Mouse (Mus musculus) C2C12 (cell line): ENCODE results near the gene Shank1. TPM values are rescaled to one million over a fixed set of nuclear protein-coding genes. Genes with fewer than 3 reads are reported as not detected.

Experiments
- H3K27me3 ChIP-seq: one replicate; pipeline ENCODE4 v1.6.1; 2011; ENCODE audit not compliant: control insufficient read depth, insufficient read depth, insufficient read length
- H3K36me3 ChIP-seq: one replicate; pipeline ENCODE4 v1.6.1; 2011; ENCODE audit not compliant: control insufficient read depth, insufficient read depth
- H3K4me3 ChIP-seq: one replicate; pipeline ENCODE4 v1.5.1; 2011; ENCODE audit warnings: mild to moderate bottlenecking, control low read depth; ENCODE audit not compliant: poor library complexity, insufficient read depth, severe bottlenecking
- H3K79me2 ChIP-seq: one replicate; pipeline ENCODE4 v1.6.1; 2011; ENCODE audit not compliant: control insufficient read depth, insufficient read depth
- H3K79me3 ChIP-seq: one replicate; pipeline ENCODE4 v1.6.1; 2011; ENCODE audit warnings: low read depth, control low read depth
- H3ac ChIP-seq: one replicate; pipeline ENCODE3; 2011; ENCODE audit warnings: low read depth; ENCODE audit not compliant: control insufficient read depth, insufficient read length
- CEBPB ChIP-seq: IDR thresholded peaks from one replicate; pipeline ENCODE4 v1.6.1; 2011; ENCODE audit warnings: low read depth, mild to moderate bottlenecking, control low read depth, moderate library complexity
- CTCF ChIP-seq: IDR thresholded peaks from one replicate; pipeline ENCODE4 v1.5.1; 2011; ENCODE audit not compliant: control insufficient read depth, insufficient read depth, insufficient read length
- FOSL1 ChIP-seq: IDR thresholded peaks from one replicate; pipeline ENCODE4 v1.8.0; 2011; ENCODE audit warnings: mild to moderate bottlenecking, low read length; ENCODE audit not compliant: poor library complexity, insufficient read depth, severe bottlenecking
- MAX ChIP-seq: IDR thresholded peaks from one replicate; pipeline ENCODE4 v1.6.1; 2011; ENCODE audit warnings: mild to moderate bottlenecking, control low read depth
- MYOD1 ChIP-seq: IDR thresholded peaks from one replicate; pipeline ENCODE4 v1.6.1; 2011; ENCODE audit warnings: low read depth; ENCODE audit not compliant: control insufficient read depth, insufficient read length
- MYOG ChIP-seq: IDR thresholded peaks from one replicate; pipeline ENCODE4 v1.6.1; 2011; ENCODE audit not compliant: control insufficient read depth, insufficient read length; ENCODE audit errors: extremely low read depth
- USF1 ChIP-seq: IDR thresholded peaks from one replicate; pipeline ENCODE4 v1.6.1; 2011; ENCODE audit warnings: low read depth, mild to moderate bottlenecking, control low read depth, moderate library complexity
- polyA plus RNA-seq: library from polyadenylated mRNA; unstranded; fragments of >200 nt; fragmentation: generic; extraction: Trizol; gene quantifications from one replicate; pipeline ENCODE4 v1.2.1, GENCODE M21; 2012; ENCODE audit warnings: missing spikeins

Gene Shank1
- polyA plus RNA-seq, 1 experiment: under 0.01 TPM

DNA sequence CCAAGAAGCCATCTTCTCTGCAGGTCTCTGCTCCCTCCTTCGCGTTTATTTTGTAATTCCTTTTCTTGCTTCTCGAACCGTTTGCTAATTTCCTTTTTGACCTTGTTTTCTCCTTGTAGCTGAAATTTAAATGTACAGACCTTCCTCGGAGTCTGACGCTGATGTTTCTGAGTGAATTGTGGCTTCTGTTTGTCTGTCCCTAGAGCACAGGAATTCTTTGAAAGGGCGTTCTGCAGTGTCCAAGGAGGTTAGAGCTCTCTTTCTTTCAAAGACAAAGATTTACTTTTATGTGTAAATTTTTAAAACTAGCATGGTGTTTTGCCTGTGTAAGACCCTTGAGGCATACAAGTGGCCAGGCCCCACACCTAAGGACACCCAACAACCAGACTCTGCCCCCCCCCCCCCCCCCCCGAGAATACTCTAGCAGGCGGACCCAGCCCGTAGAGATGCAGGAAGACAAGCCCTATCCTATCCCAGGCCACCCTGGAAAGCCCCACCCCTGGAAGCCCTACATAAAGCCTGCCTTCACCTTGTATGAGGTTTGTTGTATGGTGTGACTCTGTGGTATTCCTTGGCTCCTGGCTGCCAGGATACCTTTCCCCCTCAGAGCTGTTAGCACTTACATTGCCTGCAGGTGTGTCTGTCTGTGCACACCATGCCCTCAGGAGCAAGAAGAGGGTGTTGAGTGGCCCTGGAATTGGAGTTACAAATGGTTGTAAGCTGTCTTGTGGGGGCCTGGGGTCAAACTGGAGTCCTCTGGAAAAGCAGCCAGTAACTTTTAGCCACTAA, 33.4 kb upstream of the Shank1 start:
- no peak overlapping the region for H3ac ChIP-seq
- peaks cover 39% of the 10 kb centered on the region for H3K27me3 ChIP-seq
- TF ChIP-seq CTCF (no peak), CEBPB (no peak), MAX (no peak), MYOG (no peak), FOSL1 (no peak)
- no peaks in the 10 kb centered on the region for H3K79me2 ChIP-seq
- no peak overlapping the region for H3K4me3 ChIP-seq
- H3K79me3 ChIP-seq: no peaks in the 10 kb centered on the region
- H3K36me3 ChIP-seq: no peaks in the 10 kb centered on the region

GRCm38 (mm10) chr7:44277250-44277622, 32.8 kb upstream of the Shank1 start:
- H3ac ChIP-seq: no peak overlapping the region
- H3K27me3 ChIP-seq: peaks cover 43% of the 10 kb centered on the region
- TF ChIP-seq CEBPB: no peak
- TF ChIP-seq FOSL1: no peak
- no peaks in the 10 kb centered on the region for H3K79me3 ChIP-seq
- no peaks in the 10 kb centered on the region for H3K79me2 ChIP-seq
- no peaks in the 10 kb centered on the region for H3K36me3 ChIP-seq
- H3K4me3 ChIP-seq: no peak overlapping the region

DNA sequence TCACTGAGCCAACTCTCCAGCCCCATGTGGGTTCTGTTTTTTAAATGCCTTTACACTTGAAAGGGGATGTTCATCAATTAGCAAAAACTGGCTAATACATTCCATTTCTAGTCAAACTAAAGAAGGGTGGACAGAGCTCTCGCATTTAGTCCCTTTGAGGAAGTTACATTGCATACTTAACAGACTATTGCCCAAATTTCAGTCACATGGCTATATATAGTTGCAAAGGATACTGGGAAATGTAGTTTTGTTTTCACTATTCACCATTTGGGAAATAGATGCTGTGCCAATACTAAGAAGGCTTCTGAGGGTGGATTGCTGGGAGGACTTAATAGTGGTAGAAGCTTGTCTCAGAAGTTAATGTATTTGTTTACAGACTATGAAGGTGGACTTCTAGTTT, 29.1 kb upstream of the Shank1 start:
- peaks cover 24% of the 10 kb centered on the region for H3K27me3 ChIP-seq
- H3K36me3 ChIP-seq: no peaks in the 10 kb centered on the region
- H3K79me2 ChIP-seq: no peaks in the 10 kb centered on the region
- TF ChIP-seq USF1 (peak; percentile 48), CTCF (no peak)
- H3K79me3 ChIP-seq: no peaks in the 10 kb centered on the region
- no peak overlapping the region for H3K4me3 ChIP-seq
- no peak overlapping the region for H3ac ChIP-seq

- TF ChIP-seq CTCF (no peak), CEBPB (no peak), MAX (no peak), FOSL1 (no peak), USF1 (no peak), MYOD1 (no peak), MYOG (no peak)
- H3ac ChIP-seq: no peak overlapping the region
- H3K4me3 ChIP-seq: no peak overlapping the region
- H3K79me3 ChIP-seq: no peaks in the 10 kb centered on the region
- H3K79me2 ChIP-seq: no peaks in the 10 kb centered on the region
- H3K27me3 ChIP-seq: peaks cover 22% of the 10 kb centered on the region
- no peaks in the 10 kb centered on the region for H3K36me3 ChIP-seq
These were observed 28.5 kb upstream of the Shank1 start for GRCm38 (mm10) chr7:44281586-44281985.

- Histone ChIP-seq H3K79me2 (no peaks in the 10 kb centered on the region), H3K79me3 (no peaks in the 10 kb centered on the region), H3K27me3 (peaks cover 22% of the 10 kb centered on the region), H3K4me3 (no peak overlapping the region), H3K36me3 (no peaks in the 10 kb centered on the region), H3ac (no peak overlapping the region)
- TF ChIP-seq CTCF: no peak
- TF ChIP-seq USF1: no peak
- TF ChIP-seq CEBPB: no peak
- no peak for TF ChIP-seq MYOG
- no peak for TF ChIP-seq MAX
- no peak for TF ChIP-seq FOSL1
- TF ChIP-seq MYOD1: no peak
These were observed 22.3 kb upstream of the Shank1 start for GRCm38 (mm10) chr7:44287760-44288159.

GRCm38 (mm10) chr7:44290986-44291385, 19.1 kb upstream of the Shank1 start:
- Histone ChIP-seq H3K4me3 (no peak overlapping the region), H3K27me3 (peaks cover 10% of the 10 kb centered on the region)

More at GRCm38 (mm10) chr7:44290986-44291385, 19.1 kb upstream of the Shank1 start:
- no peak for TF ChIP-seq FOSL1
- no peak for TF ChIP-seq USF1
- TF ChIP-seq MYOD1: no peak
- no peak for TF ChIP-seq MYOG
- no peak for TF ChIP-seq MAX
- no peak for TF ChIP-seq CEBPB
- no peak for TF ChIP-seq CTCF
- Histone ChIP-seq H3K79me2 (no peaks in the 10 kb centered on the region), H3K36me3 (no peaks in the 10 kb centered on the region), H3K79me3 (no peaks in the 10 kb centered on the region), H3ac (no peak overlapping the region)
